Mouse (Mus musculus): Measurements from ENCODE around the gene Lhx9. TPM values are rescaled to one million over a fixed set of nuclear protein-coding genes. Genes with fewer than 3 reads are reported as not detected.

The Lhx9 gene
- polyA plus RNA-seq, 1 experiment from 2014 or later, result 4.1 TPM

DNA sequence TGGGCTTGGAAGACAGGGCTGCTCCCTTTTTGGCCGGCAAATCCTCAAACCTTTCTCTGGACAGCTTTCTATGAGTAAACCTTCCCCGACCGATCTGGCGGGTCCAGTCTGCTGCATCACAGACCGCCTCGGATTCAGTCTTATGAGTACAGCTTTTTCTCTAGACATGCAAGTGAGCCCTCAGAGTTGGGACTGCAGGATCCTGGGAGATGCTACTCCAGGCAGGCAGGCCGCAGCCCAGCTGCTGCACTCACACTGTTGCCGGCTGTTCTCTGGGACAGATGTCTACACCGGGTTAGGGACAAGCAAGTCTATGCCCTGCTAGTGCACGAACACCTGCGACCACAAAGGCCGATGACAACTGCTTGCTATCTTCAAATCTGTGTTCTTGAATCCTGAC, 2.2 kb downstream of the Lhx9 start:
- no peak overlapping the region for H3K27ac ChIP-seq (replicated peaks)
- peaks cover 43% of the 10 kb centered on the region for H3K4me1 ChIP-seq (replicated peaks)
- peaks cover 3% of the 10 kb centered on the region for H3K36me3 ChIP-seq
- 3% methylated on average over 12 of the region's 12 CpGs for WGBS
- peaks cover 94% of the 10 kb centered on the region for H3K27me3 ChIP-seq
- H3K9me3 ChIP-seq, result no peaks in the 10 kb centered on the region
- no peak overlapping the region for H3K9ac ChIP-seq
- peak overlapping the region; percentile 6; the same call in 1 of the 2 replicates for H3K4me3 ChIP-seq
- H3K4me2 ChIP-seq, result no peak overlapping the region
- ATAC-seq (ENCODE audit: low read depth), result no peak

DNA sequence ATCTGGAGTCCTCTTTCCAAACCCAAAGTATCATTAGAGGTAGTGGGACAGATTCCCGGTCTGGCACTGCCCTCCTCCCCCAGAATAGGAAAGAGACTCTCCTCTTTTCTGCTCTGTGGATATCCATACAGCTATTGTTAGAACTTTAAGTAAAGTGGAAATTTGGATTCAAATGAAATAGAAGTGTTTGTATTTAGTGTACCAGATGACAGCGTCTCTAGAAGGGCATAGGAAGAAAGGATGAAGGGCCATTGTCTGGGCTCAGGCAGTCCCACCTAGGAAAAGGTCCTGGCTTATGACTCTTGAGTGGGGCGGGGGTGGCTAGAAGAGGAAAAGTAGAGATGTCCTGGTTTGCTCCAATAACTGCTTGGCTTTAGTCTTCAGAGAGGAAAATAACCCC, 2.9 kb downstream of the Lhx9 start:
- Histone ChIP-seq H3K27ac (replicated peaks) (no peak overlapping the region), H3K4me2 (no peak overlapping the region), H3K36me3 (no peaks in the 10 kb centered on the region), H3K27me3 (peaks cover 94% of the 10 kb centered on the region), H3K9me3 (no peaks in the 10 kb centered on the region), H3K4me3 (no peak overlapping the region), H3K4me1 (replicated peaks) (peaks cover 47% of the 10 kb centered on the region), H3K9ac (no peak overlapping the region)
- ATAC-seq (ENCODE audit: low read depth), result no peak
- 8% methylated on average over 3 of the region's 3 CpGs for WGBS

DNA sequence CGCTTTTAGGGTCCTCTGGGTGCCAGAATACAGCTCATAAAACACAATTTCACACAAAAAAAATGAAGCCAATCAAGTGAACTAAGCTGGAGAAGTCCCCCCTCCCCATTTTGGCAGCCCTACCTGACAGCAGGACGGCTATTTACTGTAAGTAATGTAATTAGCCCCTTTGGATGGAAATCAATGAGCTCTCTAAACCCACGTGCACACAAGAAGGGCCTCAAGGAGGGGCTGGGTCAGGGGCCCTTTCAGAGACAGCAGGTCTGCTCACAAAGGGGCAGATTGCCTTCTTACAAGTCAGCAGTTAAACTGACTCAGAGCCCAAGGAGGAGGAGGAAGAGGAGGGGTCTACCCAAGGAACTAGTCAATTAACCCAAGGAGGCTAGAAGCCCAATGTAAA, 4.2 kb downstream of the Lhx9 start:
- peaks cover 94% of the 10 kb centered on the region for H3K27me3 ChIP-seq
- peak overlapping the region; percentile 52 for H3K4me2 ChIP-seq
- no peak overlapping the region for H3K27ac ChIP-seq (replicated peaks)
- 3% methylated on average over 3 of the region's 3 CpGs for WGBS
- peaks cover 47% of the 10 kb centered on the region for H3K4me1 ChIP-seq (replicated peaks)
- no peak for ATAC-seq (ENCODE audit: low read depth)
- no peak overlapping the region for H3K9ac ChIP-seq
- H3K9me3 ChIP-seq, result no peaks in the 10 kb centered on the region
- no peaks in the 10 kb centered on the region for H3K36me3 ChIP-seq
- H3K4me3 ChIP-seq, result 0 out of 2 replicates have a peak overlapping the region, but pooled peaks have one; percentile 32

DNA sequence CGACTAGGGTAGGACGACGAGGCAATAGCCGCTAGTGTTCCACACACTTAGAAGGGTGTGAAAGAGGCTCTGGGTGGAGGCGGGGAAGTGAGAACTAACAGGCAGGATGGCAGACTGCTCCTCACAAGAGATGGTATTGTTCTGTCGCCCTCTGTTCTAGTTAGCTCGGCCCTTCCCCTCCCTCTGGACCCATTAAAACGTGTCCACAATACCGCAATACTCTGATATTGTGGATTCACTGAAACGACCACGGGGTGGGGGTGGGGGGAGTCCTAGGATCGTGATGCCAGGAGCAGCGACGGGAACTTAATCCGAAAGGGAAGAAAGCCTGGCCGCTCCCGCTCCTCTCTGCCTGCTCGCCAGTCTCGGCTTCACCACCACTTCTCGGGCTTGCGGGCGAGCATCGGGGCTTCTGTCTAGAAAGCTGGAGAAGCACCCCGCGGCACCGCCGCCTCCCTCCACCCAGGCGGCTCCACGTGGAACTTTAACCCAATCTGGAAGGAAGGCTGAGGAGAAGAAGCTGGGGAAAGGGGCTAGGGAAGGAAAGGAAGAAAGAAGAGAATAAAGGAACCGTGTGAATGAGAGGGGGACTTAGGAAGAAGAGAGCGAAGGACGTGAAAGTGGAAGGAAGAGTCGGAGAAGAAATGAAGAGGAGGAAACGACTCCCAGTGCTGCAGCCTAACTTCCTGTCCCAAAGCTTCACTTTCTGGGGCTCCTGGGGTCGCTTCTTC, 4.9 kb downstream of the Lhx9 start:
- Histone ChIP-seq H3K27ac (replicated peaks) (0 out of 2 replicates have a peak overlapping the region, but pooled peaks have one; percentile 6), H3K9ac (peak overlapping the region; percentile 52), H3K36me3 (no peaks in the 10 kb centered on the region), H3K27me3 (peaks cover 94% of the 10 kb centered on the region), H3K9me3 (no peaks in the 10 kb centered on the region), H3K4me3 (peak overlapping the region; percentile 32), H3K4me1 (replicated peaks) (peaks cover 41% of the 10 kb centered on the region), H3K4me2 (peak overlapping the region; percentile 52)
- WGBS, result under 1% methylated on average over 35 of the region's 35 CpGs
- no peak for ATAC-seq (ENCODE audit: low read depth)

DNA sequence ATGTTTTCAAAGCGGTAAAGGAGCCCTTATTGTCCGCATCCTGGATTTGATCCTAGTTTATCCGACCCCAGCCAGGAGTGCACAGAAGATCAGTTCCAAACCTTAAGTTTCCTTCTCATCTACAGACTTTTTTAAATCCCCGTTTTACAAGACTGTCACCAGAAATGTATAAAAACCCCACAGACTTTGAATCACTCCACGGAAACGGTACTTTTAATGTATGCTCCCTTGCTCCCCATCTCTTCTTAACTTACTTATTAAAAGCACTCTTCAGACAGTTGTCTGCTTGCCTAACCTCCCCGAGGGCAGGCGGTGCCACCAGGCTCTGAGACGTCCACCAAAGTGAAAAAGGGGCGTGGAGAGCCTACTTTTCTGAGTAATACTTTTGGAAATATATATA, 5.6 kb downstream of the Lhx9 start:
- Histone ChIP-seq H3K36me3 (no peaks in the 10 kb centered on the region), H3K9me3 (no peaks in the 10 kb centered on the region), H3K4me1 (replicated peaks) (peaks cover 41% of the 10 kb centered on the region), H3K27me3 (peaks cover 94% of the 10 kb centered on the region), H3K4me2 (peak overlapping the region; percentile 52; the same call in 1 of the 2 replicates), H3K4me3 (no peak overlapping the region), H3K9ac (no peak overlapping the region), H3K27ac (replicated peaks) (no peak overlapping the region)
- under 1% methylated on average over 10 of the region's 10 CpGs for WGBS
- no peak for ATAC-seq (ENCODE audit: low read depth)

DNA sequence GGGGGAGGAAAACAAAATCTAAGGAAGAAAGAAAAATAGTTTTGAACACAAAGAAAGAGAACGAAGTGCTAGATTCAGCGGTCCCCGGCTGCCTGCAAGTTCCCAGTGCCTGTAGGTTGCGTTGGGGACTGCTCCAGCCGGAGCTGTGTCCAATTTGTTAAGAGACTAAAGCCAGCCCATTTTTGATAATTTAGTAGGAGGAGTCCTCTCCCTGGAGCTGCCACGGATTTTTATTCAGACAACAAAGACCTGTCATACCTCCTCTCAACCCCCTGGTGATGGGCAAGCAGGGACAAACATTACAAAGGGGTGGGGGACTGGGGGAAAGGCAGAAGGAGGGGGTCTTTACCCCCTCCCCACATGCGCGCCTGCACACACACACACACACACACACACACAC, 6.1 kb downstream of the Lhx9 start:
- Histone ChIP-seq H3K9ac (no peak overlapping the region), H3K27me3 (peaks cover 96% of the 10 kb centered on the region), H3K9me3 (no peaks in the 10 kb centered on the region), H3K4me3 (peak overlapping the region; percentile 31), H3K4me1 (replicated peaks) (peaks cover 42% of the 10 kb centered on the region), H3K27ac (replicated peaks) (no peak overlapping the region), H3K36me3 (no peaks in the 10 kb centered on the region), H3K4me2 (peak overlapping the region; percentile 52)
- ATAC-seq (ENCODE audit: low read depth), result peak; percentile 41; the same call in 1 of the 2 replicates
- 0% methylated on average over 8 of the region's 8 CpGs for WGBS

DNA sequence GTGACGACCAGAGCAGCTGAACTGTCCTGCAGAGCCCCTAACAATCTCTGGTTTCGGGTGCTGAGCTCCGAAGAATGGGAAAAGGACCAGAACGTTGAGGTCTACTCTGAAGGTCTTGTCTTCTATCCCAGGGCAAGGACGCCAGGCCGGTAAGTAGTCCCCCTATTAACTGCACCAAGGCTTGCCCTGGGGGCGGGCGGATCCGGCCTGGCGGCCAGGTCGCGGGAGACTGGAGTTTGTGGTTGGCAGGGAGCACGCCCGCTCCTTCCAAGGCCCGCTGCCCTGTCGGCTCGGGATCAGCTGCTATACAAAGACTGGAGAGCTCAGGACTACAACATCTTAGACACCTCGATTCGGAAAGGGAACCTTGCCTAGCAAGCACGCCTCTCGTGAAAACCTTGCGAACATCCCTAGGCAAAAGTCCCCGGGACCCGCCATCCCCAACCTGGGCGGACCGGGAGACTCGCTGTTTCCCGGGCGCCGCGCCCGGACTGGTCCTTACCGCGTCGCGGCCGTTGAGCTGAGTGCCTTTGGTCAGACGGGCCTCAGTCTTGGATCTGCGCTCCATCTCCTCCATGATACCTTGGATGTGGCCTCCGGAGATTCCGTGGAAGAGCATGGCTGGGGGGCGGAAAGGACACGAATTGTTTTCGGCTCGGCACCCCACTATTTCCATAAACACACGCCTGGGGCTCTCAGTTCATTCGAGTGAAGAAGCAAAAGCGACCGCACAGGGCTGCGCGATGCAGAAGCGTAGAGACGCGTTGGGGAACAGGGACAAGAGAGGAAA, 6.9 kb downstream of the Lhx9 start:
- Histone ChIP-seq H3K36me3 (no peaks in the 10 kb centered on the region), H3K27ac (replicated peaks) (0 out of 2 replicates have a peak overlapping the region, but pooled peaks have one; percentile 5), H3K27me3 (peaks cover 97% of the 10 kb centered on the region), H3K4me1 (replicated peaks) (peaks cover 39% of the 10 kb centered on the region), H3K4me2 (peak overlapping the region; percentile 52), H3K9ac (peak overlapping the region; percentile 35), H3K4me3 (peak overlapping the region; percentile 31), H3K9me3 (no peaks in the 10 kb centered on the region)
- WGBS, result 3% methylated on average over 54 of the region's 54 CpGs
- ATAC-seq (ENCODE audit: low read depth), result no peak; the same call in 1 of the 2 replicates

DNA sequence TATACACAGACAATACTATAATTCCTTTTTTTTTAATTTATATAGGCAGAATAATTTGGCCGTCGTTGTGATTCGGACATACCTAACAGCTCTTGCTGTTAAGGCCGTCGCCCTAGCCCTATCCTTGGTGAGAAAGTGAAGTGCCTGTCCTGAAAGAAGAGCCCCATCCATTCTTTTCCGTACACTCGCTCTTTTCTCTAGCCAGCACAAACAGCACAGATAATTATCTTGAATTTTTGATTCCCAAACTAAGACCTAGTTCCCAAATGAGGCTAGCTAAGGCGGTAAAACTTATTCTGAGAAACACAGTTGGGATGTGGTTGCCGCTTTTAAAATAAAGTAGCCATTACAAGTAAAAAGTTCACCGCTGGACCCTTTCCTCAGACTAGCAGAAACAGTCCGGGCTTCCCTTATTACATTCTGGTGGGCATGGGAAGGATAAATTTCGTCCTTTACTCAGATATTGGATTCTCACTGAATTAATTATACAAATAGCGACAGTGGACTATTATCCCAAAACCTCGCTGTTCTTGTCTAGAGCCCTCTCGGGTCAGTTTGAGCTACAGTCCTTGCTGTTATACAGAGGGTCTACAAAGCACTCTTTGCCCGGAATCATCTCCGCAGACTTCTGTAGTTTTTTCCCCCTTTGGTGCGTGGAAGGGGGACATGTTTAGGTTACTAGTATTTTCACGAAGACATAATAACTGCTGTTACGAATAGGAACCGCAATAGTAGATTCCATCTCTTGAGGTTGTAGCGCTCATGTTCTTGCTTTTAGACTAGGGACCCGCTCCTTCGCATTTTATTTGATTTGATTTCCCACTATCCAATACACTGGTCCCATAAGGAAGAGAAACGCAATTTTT, 7.7 kb downstream of the Lhx9 start:
- H3K9me3 ChIP-seq, result no peaks in the 10 kb centered on the region
- WGBS, result 3% methylated on average over 25 of the region's 25 CpGs
- peak overlapping the region; percentile 52 for H3K4me2 ChIP-seq
- H3K4me3 ChIP-seq, result peak overlapping the region; percentile 31
- H3K36me3 ChIP-seq, result no peaks in the 10 kb centered on the region
- H3K4me1 ChIP-seq (replicated peaks), result peaks cover 39% of the 10 kb centered on the region
- peaks cover 97% of the 10 kb centered on the region for H3K27me3 ChIP-seq
- H3K27ac ChIP-seq (replicated peaks), result 0 out of 2 replicates have a peak overlapping the region, but pooled peaks have one; percentile 5
- H3K9ac ChIP-seq, result 0 out of 2 replicates have a peak overlapping the region, but pooled peaks have one; percentile 35
- ATAC-seq (ENCODE audit: low read depth), result no peak

DNA sequence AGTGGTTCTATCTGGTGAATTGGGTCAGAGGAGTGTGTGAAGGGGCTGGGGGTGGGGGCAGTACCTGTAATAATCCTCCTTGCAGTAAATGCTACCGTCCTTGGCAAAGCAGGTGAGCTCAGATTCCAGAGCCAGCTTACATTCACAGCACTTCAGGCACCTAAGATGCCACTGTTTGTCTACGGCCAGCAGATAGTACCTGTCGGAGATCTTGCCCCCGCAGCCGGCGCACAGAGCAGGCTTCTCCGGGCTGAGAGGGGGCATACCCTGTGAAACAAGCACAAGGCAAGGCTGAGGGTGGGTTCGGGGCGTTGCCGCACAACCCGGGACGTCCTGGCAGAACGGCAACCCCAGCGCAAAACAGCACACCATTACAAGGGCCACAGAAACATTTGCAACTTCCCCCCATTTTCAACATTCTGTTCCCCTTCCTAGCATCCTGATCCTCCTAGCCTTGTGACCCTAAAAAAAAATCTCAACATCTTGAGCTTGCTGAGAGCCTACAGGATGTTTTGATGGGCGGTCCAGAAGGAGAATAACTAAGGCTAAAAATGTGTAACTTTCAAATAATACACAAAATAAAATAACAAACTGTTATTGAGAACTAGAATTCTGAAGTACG, 8.5 kb downstream of the Lhx9 start:
- no peak overlapping the region for H3K9ac ChIP-seq
- no peaks in the 10 kb centered on the region for H3K9me3 ChIP-seq
- H3K27ac ChIP-seq (replicated peaks), result no peak overlapping the region
- ATAC-seq (ENCODE audit: low read depth), result no peak
- peaks cover 97% of the 10 kb centered on the region for H3K27me3 ChIP-seq
- 1% methylated on average over 16 of the region's 16 CpGs for WGBS
- H3K4me2 ChIP-seq, result no peak overlapping the region
- H3K4me1 ChIP-seq (replicated peaks), result peaks cover 39% of the 10 kb centered on the region
- no peaks in the 10 kb centered on the region for H3K36me3 ChIP-seq
- peak overlapping the region; percentile 11 for H3K4me3 ChIP-seq

DNA sequence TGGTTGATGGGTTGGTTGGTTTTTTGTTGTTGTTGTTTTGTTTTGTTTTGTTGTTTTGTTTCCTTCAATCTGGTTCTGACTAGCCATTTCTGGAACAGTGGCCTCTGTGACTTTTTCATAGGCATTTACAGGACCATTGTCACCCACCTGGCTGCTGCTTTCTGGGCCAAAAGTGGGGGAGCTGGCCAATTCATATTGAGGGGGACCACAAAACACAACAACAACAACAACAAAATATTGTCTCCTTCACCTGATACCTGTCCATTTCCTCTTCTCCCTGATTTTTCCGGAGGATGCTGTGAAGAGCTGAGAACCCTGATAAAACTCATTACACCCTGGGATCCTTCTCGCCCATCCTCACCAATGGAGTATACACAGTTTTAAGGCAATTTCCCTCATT, 9.1 kb downstream of the Lhx9 start:
- Histone ChIP-seq H3K4me3 (peak overlapping the region; percentile 11; the same call in 1 of the 2 replicates), H3K9me3 (no peaks in the 10 kb centered on the region), H3K4me2 (no peak overlapping the region), H3K9ac (no peak overlapping the region), H3K27ac (replicated peaks) (no peak overlapping the region), H3K36me3 (no peaks in the 10 kb centered on the region), H3K4me1 (replicated peaks) (peaks cover 39% of the 10 kb centered on the region), H3K27me3 (peaks cover 97% of the 10 kb centered on the region)
- no peak for ATAC-seq (ENCODE audit: low read depth)
- WGBS, result 9% methylated on average over 2 of the region's 2 CpGs

Data from neural tube, embryonic 13.5 days (tissue).